Mouse (Mus musculus) heart, adult 2 months (tissue): ENCODE results near the gene Cd3d.

ENCODE experiments used
- CTCF ChIP-seq: fragments of 200-600 bp; IDR thresholded peaks from 2 replicates; pipeline ENCODE4 v1.8.1; 2022; ENCODE audit warnings: antibody characterized with exemption, mild to moderate bottlenecking, moderate library complexity
- POLR2A ChIP-seq: fragments of 200-500 bp; IDR thresholded peaks from 2 replicates; pipeline ENCODE4 v1.6.1; 2011; ENCODE audit warnings: mild to moderate bottlenecking, low read depth, low read length, control low read depth; ENCODE audit not compliant: insufficient read depth

DNA sequence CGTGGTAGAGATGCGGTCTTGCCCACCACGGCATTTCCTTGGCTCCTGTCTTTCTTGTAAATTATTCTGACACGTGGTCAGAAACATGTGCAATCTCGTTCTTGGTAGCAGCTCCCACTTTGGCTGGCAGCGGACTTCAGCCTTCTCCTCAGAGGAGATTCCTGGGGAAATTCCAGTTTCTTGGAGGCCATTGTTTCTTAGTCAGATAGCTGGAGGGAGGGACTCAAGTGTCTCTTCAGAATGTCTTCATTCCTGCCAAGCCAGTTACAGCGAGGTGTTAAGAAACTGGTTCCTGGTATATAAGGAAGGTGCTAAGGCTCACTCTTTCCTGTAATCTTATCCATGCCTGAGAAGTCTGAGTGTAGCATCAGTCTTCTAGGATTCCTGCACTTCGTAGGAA lies 45.8 kb downstream of the Cd3d start:
- TF ChIP-seq CTCF (no peak), POLR2A (no peak)
